Mouse (Mus musculus): ENCODE results near the gene Serpina3a.
"Not testable (repeated sequence)": the region's sequence is repeated elsewhere in the genome, so short reads cannot be mapped to it uniquely, and the experiment has no call there.

Serpina3a gene

DNA sequence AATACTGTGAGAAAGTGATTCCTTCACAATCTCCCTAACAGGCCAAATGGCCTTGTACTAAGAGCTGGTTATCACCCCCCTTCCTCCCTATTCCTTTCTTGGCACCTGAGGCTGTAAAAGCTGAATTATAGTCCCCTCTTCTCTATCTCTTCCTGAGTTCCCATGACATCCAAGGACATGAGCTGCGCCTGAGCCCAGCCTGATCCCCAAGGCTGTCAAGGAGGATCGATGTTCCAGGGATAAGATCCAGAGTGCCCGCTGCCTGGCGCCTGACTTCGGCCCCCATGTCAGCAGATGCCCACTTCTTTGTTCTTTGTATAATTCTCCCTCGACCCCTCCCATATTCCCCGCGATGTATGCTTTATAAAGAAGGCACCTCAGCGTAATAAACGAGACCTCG is at the start of gene Serpina3a:
Gene Serpina3a, plus strand, starts transcription at position 392 of the 400 bp plus-strand sequence.
- DNase-seq (ENCODE audit: low spot score in 2 of 2): not testable (repeated sequence)

DNA sequence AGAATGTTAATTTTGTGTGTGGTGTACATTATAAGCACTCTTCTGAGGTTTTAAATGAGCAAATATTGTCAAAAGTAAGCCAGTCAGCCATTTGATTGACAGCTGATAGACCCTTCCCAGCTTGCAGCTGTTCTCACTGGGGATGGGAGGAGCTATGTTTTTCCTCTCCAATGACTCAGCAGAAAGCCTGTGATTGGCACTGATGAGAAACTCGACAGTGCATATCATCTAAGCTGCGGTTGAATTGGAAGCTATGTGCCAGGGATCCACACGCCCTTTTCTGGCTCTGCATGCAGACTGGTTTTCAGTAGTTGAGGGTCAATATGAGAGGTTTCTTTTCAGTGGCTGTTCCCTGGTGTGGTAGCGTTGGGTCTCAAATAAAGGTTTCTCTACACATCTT is 48.0 kb upstream of the Serpina3a start:
- DNase-seq (ENCODE audit: low spot score in 2 of 2): no peak

DNA sequence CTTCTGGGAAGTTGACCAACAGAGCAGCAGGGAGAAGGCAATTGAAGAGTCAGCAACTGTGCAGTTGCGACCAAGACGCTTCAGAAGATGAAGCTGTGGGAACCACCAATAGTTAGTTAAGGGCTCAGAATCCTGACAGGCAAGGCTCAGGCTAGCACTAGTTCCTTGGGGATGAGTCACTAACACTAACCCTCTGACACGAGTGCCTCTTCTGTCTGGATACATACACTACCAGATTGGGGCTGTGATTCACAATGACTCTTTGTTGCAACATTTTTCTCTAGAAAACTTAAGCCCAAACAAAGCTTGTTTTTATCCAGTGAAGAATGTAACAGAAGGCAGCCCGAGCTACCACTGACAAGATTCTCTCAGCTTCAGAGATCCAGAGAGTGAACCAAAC is 47.5 kb upstream of the Serpina3a start:
- no peak for DNase-seq (ENCODE audit: low spot score in 2 of 2)

GRCm38 (mm10) chr12:104066241-104066640 is 46.3 kb upstream of the Serpina3a start:
- peak in 1 of 2 experiments; percentile 48 for DNase-seq (ENCODE audit: low spot score in 2 of 2)

DNA sequence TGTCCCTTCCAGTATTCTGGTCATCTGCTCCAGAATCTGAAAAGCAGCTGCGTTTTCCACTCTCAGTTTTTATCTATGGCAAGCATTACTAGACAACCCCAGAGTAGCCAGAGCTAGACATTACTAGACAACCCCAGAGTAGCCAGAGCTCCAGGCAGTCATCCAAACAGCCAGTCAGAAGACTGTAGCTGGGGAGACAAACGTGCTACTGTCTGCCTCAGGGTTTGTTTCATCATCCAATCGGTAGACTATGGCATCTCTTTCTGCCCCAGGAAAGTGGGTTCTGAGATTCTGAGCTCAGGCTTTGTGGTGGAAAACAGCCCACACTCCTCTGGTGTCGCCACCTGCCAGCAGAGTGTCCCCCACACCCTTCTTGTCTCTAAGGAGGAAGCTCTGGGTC is 45.0 kb upstream of the Serpina3a start:
- no peak for DNase-seq (ENCODE audit: low spot score in 2 of 2)

DNA sequence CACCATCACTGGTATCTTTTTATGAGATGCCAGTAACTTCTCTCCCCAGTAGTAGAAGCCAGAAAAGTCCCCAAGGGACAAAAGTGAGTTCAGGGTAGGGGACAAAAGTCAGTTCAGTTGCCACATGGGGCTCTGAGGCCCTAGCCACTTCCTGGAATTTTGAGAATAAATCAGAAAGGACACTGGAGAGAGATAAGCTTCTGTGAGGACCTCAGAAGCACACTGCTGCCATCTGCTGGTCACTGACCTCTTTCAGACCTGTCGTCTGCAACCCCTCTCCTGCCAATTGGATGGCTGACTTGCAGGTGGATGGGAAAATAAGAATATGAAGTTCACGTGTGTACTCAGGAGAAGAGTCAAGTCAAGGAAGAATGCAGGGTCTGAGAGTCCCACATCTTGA is 42.9 kb upstream of the Serpina3a start:
- DNase-seq (ENCODE audit: low spot score in 2 of 2): peak in 1 of 2 experiments; percentile 43

GRCm38 (mm10) chr12:104071708-104072107 is 40.8 kb upstream of the Serpina3a start:
- DNase-seq (ENCODE audit: low spot score in 2 of 2): no peak

- DNase-seq (ENCODE audit: low spot score in 2 of 2): no peak
These were observed 40.2 kb upstream of the Serpina3a start for GRCm38 (mm10) chr12:104072286-104072685.

DNA sequence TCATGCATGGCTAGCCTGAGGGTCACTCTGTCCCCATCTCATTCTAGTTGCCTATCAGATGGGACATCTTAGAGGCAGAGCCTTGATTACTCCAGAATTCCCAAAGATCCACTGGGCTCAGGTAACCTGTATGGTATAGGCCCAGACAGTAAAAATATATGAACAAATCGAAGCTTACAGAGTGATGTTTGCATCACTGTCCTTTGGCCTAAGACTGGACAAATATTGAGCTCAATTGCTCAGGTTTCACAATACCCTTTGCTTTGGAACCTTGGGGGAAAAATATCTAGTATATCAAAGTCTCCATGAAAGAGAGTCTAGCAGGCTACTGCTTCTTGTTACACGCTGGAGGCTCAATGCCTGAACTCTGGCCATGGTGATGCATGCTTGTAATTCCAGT is 22.4 kb upstream of the Serpina3a start:
- no peak for DNase-seq (ENCODE audit: low spot score in 2 of 2)

GRCm38 (mm10) chr12:104091303-104091702 is 21.2 kb upstream of the Serpina3a start:
- DNase-seq (ENCODE audit: low spot score in 2 of 2): no peak

GRCm38 (mm10) chr12:104100768-104101167 is 11.8 kb upstream of the Serpina3a start, which contains the start of gene Serpina5:
Serpina5 (plus strand) TSS chr12:104101113.
- DNase-seq (ENCODE audit: low spot score in 2 of 2): no peak

- no peak for DNase-seq (ENCODE audit: low spot score in 2 of 2)
These were observed 6.7 kb upstream of the Serpina3a start for GRCm38 (mm10) chr12:104105847-104106246.

- no peak for DNase-seq (ENCODE audit: low spot score in 2 of 2)
These were observed 5.6 kb upstream of the Serpina3a start for GRCm38 (mm10) chr12:104106919-104107318.

- no peak for DNase-seq (ENCODE audit: low spot score in 2 of 2)
These were observed 4.0 kb upstream of the Serpina3a start for GRCm38 (mm10) chr12:104108507-104108906.

DNA sequence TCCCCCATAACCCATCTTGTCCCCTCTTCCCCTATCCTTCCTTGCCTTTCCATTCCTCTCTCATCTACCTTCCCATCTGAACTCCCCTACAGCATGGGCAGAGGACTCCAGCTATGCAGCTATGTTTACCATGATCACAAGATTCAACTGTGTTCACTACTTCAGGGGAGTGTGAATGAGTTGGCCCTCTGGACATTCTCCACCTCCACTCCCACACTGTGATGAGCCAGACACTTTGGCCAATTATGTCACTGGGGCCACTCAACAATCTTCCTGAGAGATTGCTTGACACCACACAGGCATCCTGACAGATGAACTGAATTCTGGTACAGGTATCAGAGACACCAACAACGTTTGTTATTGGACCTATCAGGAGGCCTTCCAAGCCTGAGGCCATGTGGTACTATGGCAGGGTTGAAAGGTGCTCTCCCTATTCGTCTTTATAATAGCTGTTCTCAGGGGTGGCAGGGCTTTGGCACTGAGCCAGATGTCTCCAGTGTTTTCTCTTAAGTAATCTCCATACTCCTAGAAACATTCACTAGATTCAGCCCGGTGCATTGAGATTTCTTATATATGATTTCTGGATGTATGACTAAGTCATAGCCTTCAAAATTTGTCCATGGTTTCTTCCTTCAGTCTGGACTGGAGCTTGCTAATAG is 2.5 kb downstream of the Serpina3a start:
- DNase-seq (ENCODE audit: low spot score in 2 of 2): no peak

DNA sequence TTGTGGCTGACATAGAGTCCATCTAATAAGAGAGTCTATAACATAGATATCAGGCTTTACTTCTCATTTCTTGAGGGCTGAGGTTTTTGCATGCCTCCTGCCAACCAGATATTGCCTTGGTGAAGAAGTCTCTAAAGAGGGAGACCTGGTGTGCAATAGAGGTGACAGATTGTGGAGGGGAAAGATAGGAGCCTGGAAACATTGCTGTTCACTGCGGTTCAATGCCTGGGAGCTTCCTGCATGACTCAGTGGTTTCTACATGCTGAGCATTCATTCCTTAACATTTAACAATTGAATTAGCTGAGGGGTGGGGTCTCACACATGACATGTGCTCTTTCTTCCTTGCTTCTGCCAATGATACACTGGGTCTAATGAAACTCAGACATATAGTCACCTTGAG is 10.6 kb downstream of the Serpina3a start:
- no peak for DNase-seq (ENCODE audit: low spot score in 2 of 2)

- no peak for DNase-seq (ENCODE audit: low spot score in 2 of 2)
These were observed 11.5 kb downstream of the Serpina3a start for GRCm38 (mm10) chr12:104123996-104124395.

DNA sequence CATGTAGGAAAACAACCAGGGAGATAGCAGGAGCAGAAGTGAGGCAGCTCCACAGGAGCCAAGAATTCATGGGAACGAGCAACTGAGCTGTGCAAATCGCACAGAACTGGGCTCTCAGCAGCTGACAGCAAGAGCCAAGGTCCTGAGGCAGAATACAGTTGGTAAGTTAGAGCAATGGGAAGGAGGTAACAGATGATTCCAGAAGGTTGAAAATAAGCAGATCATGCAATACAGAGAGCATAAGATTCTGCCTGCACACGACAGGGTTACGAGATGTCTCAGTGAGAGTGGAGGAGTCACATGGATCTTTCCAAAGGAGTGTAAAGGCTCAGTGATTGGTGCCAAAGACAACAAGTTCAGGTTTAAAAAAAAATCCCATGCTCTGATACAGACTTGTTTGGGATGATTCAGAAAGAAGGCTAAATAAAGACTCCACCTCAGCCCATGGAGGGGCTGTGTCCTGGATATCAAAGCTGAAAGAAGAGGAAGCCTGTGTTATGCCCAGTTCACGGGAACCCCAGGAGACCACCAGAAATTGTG is 12.6 kb downstream of the Serpina3a start:
- no peak for DNase-seq (ENCODE audit: low spot score in 2 of 2)

DNA sequence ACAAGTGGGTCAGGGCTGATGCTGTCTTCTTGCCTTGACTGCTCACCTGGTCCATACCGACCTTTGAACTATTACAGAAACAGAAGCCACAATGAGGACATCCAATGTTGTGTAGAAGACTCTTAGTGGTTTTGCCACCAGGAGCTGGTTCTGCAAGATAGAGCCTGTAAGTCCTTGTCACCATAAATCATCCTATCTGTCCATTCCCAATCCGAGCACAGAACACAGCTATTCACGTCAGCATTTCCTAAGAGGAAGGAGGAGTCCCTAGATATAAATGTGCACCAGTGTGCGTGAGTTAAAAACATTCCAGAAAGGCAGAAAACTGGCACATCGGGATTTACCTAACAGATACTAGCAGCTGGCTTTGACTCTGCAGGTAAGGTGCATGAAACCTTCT is 15.2 kb downstream of the Serpina3a start, which contains the start of gene Serpina3b:
Gene Serpina3b, plus strand, starts transcription at position 301 of the 400 bp plus-strand sequence.
- DNase-seq (ENCODE audit: low spot score in 2 of 2): no peak

DNA sequence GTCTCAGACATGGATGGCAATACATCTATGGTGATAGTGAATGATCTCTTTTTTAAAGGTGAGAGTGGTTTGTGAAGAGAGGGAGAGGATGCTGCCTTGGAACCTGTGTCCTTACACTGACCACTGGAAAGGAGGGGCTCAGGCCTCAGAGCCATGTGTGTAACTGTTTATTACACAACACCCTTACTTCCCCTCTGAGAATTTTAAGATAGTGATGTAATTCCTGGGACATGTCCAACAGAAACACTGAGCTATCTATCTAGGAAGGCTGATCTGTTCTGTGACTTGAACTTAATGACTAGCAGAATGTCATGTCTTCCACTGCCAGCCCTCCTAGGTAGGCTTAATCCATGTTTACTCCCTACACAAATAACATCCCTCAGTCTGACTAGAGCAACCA is 18.5 kb downstream of the Serpina3a start:
- no peak for DNase-seq (ENCODE audit: low spot score in 2 of 2)

DNA sequence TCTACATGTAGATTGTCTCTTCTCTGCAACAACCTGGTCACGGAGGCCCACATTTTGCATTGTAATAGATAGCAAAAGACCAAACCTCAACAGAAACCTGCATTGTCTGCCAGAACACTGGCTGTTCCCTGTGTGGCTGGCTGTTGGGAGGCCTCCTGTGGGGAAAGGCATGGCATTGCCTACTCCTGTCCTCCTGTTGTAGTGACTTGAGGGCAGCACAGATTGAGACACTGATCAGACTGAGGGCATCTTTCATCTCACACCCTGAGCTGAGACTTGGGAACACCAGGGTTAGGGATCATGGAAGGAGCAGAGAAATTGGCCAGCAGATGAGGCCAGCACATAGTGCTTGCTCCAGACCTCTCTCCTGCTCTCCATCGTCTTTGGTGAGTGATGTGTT is 25.7 kb downstream of the Serpina3a start:
- DNase-seq (ENCODE audit: low spot score in 2 of 2): no peak

DNA sequence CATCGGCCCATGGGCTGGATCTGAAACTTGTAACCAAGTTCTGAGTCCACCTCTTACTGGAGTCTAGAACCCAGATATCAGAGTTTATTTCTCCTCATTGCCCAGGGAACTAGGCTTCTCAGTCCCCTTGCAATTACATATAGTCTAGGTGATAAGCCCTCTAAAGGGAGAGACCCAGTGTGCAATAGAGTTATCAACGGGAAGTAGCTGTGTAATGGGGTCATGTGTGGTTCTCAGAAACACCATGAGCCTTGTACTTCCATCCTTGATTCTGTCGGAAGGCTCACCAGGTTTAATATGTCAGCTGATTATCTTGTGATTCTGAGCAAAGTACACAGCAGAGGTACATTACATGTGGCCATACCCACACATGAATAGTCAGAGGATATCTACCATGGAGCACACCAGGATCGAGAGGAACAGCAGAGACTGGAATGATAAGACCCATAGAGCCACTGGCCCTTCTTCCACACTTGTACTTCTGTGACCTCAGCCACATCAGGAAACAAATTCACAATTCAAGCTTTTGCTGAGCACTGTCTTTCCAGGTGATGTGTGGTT is 28.1 kb downstream of the Serpina3a start:
- no peak for DNase-seq (ENCODE audit: low spot score in 2 of 2)

DNA sequence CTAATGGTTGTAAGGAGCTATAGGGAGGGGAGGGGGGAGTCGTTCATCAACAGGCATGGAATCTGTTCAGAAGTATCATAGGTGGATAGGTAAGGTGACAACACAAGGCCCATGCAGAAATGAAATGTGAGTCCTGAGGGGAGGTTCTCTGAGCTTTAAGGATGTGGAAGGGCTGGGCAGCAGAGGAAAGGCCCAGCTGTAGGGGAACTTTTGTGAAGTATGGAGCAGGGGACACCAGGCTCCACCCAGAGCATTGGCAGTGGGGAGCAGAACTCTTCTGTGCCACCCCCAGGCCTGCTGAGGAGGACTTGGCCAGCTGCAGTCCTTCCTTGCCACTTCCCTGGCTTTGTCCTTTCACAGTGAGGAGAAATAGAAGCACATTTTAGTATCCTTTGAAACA is 29.0 kb downstream of the Serpina3a start:
- no peak for DNase-seq (ENCODE audit: low spot score in 2 of 2)
